Mouse (Mus musculus) brain, embryonic 14.5 days (tissue): ENCODE results near the gene Cidec.

Source experiments
- CTCF ChIP-seq: fragments of 200-500 bp; IDR thresholded peaks from 2 replicates; pipeline ENCODE4 v1.5.1; 2012; ENCODE audit warnings: inconsistent platforms, mild to moderate bottlenecking, moderate library complexity, borderline replicate concordance; ENCODE audit not compliant: insufficient read depth, insufficient read length; ENCODE audit errors: extremely low read depth
- POLR2A ChIP-seq: fragments of 200-500 bp; IDR thresholded peaks from 2 replicates; pipeline ENCODE4 v1.6.1; 2012; ENCODE audit warnings: mild to moderate bottlenecking, inconsistent platforms, borderline replicate concordance; ENCODE audit not compliant: poor library complexity, insufficient read depth, insufficient read length, severe bottlenecking; ENCODE audit errors: extremely low read depth

DNA sequence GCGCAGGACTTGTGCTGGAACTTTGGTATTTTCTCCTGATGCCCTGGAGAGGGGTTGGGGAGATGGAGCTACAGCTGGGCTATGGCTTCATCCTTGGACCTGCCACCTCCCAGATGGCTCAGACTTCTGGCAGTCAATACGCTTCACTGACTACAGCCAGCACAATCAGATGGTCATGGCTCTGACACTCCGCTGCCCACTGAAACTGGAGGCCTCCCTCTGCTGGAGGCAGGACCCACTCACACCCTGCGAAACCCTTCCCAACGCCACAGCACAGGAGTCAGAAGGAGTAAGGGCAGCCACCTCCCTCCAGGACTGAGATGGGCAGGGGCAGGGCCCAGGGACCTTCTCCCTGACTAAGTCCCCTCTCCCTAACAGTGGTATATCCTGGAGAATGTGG is 30.0 kb upstream of the Cidec start:
- TF ChIP-seq CTCF (peak; percentile 33; the same call in 1 of the 2 replicates), POLR2A (no peak)
